Mouse (Mus musculus) MEL-GATA-1-ER (cell line): ENCODE results near the gene Psmb4.
"Not testable (repeated sequence)": the region's sequence is repeated elsewhere in the genome, so short reads cannot be mapped to it uniquely, and the experiment has no call there.

ENCODE experiments used
- DNase-seq: peaks from one replicate; pipeline ENCODE4 v3.0.0-alpha.2; 2012; ENCODE audit warnings: low read depth; ENCODE audit errors: extremely low read depth

Gene Psmb4

GRCm38 (mm10) chr3:94906482-94906881 lies 19.7 kb upstream of the Psmb4 start:
- no peak for DNase-seq

GRCm38 (mm10) chr3:94904759-94905158 lies 18.0 kb upstream of the Psmb4 start:
- DNase-seq = not testable (repeated sequence)

- peak; percentile 77 for DNase-seq
Measured at GRCm38 (mm10) chr3:94902747-94903146, 16.0 kb upstream of the Psmb4 start.

GRCm38 (mm10) chr3:94894076-94894475 lies 7.3 kb upstream of the Psmb4 start:
- DNase-seq = no peak

GRCm38 (mm10) chr3:94888595-94888994 lies 1.8 kb upstream of the Psmb4 start:
- peak; percentile 80 for DNase-seq

GRCm38 (mm10) chr3:94882579-94882978 lies 4.2 kb downstream of the Psmb4 start:
- no peak for DNase-seq

GRCm38 (mm10) chr3:94881840-94882239 lies 4.9 kb downstream of the Psmb4 start:
- no peak for DNase-seq

GRCm38 (mm10) chr3:94878618-94879017 lies 8.1 kb downstream of the Psmb4 start:
- no peak for DNase-seq

- DNase-seq = no peak
Measured at GRCm38 (mm10) chr3:94869011-94869410, 17.8 kb downstream of the Psmb4 start.

- no peak for DNase-seq
Measured at GRCm38 (mm10) chr3:94859471-94859870, 27.3 kb downstream of the Psmb4 start.

GRCm38 (mm10) chr3:94852215-94852614 lies 34.5 kb downstream of the Psmb4 start:
- DNase-seq = no peak

- DNase-seq = peak; percentile 65
Measured at GRCm38 (mm10) chr3:94851731-94852130, 35.0 kb downstream of the Psmb4 start.

- peak; percentile 62 for DNase-seq
Measured at GRCm38 (mm10) chr3:94849338-94849737, 37.4 kb downstream of the Psmb4 start.

- no peak for DNase-seq
Measured at GRCm38 (mm10) chr3:94847382-94847781, 39.4 kb downstream of the Psmb4 start.

GRCm38 (mm10) chr3:94839101-94839500 lies 47.7 kb downstream of the Psmb4 start:
- no peak for DNase-seq

GRCm38 (mm10) chr3:94838631-94839030 lies 48.1 kb downstream of the Psmb4 start:
- no peak for DNase-seq

- DNase-seq = peak; percentile 75
Measured at GRCm38 (mm10) chr3:94837959-94838496, 48.7 kb downstream of the Psmb4 start.

- DNase-seq = peak; percentile 100
Measured at GRCm38 (mm10) chr3:94837183-94837890, 49.4 kb downstream of the Psmb4 start, which contains the start of gene Pogz. TSS of gene Pogz (plus strand) at chr3:94837567.

GRCm38 (mm10) chr3:94835396-94835795 lies 51.4 kb downstream of the Psmb4 start:
- DNase-seq = no peak
